Mouse (Mus musculus) bone marrow, adult 2 months (tissue): ENCODE results near the gene Usp49.

Source experiments
- CTCF ChIP-seq: fragments of 200-500 bp; IDR thresholded peaks from 2 replicates; pipeline ENCODE4 v1.5.1; 2011; ENCODE audit warnings: low read length, control low read depth; ENCODE audit not compliant: control insufficient read depth, insufficient read depth
- POLR2A ChIP-seq: fragments of 200-500 bp; IDR thresholded peaks from 2 replicates; pipeline ENCODE4 v1.6.1; 2011; ENCODE audit warnings: low read depth, mild to moderate bottlenecking, control low read depth, low read length, borderline replicate concordance; ENCODE audit not compliant: control insufficient read depth

GRCm38 (mm10) chr17:47701793-47702192, 71.3 kb downstream of the Usp49 start:
- TF ChIP-seq POLR2A (peak; percentile 16; the same call in 1 of the 2 replicates), CTCF (no peak)
